Mouse (Mus musculus) layer of hippocampus, postnatal 10 days (tissue): Measurements from ENCODE around the gene Rad18. TPM values are rescaled to one million over a fixed set of nuclear protein-coding genes. Genes with fewer than 3 reads are reported as not detected.

Source experiments
- DNase-seq, 2 experiments: peaks; one replicate each; pipeline ENCODE4 v3.0.0; 2021; ENCODE audit warnings: low spot score in 2 of 2
- total RNA-seq, 2 experiments: library from RNA; stranded (reverse); gene quantifications; 2 replicates each; pipeline ENCODE4 v1.2.3; 2021

Rad18 gene
- total RNA-seq, 2 experiments from 2014 or later = 9.3 to 10.7 TPM

- no peak for DNase-seq
These were observed 10.0 kb downstream of the Rad18 start for GRCm38 (mm10) chr6:112686485-112686884.

DNA sequence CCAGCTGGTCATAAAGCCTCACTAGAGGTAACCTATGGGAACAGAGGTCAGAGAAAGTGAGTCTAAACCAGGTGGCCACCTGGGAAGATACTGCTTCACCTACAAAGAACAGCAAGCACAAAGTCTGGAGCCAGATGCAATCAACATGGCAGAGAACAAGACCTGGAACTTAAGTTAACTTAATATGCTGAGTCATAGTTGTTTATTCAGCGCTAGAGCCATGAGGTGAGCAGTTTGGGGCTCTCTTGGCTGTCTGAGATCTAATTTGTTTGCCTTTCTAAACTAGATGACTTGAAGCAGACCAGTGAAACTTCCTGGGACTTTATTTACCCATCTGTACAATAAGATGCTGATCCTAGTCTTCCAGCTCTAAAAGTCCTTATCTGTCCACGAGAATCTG, 12.4 kb downstream of the Rad18 start:
- DNase-seq = no peak

DNA sequence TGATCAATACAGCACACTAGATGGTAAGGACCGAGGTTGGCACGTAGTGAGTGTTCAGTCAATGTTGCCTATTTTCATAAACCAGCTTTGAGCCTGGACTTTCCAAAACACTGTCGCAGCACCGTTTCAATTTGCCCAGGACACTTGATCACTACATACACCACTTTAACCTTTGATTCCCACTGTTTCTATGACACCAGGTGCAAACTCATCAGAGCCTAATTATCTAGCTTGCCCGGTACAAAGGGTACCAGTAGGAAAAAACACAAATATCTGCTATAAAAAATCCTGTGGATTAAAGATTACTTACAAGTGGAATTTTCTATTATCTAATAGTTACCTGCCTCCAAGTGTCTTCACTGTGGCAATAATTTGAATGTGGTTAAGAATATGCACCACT, 64.4 kb downstream of the Rad18 start:
- DNase-seq = no peak

GRCm38 (mm10) chr6:112630291-112630690, 66.2 kb downstream of the Rad18 start:
- no peak for DNase-seq

- no peak for DNase-seq
These were observed 68.2 kb downstream of the Rad18 start for GRCm38 (mm10) chr6:112628301-112628700.

GRCm38 (mm10) chr6:112622321-112622720, 74.2 kb downstream of the Rad18 start:
- no peak for DNase-seq

- no peak for DNase-seq
These were observed 76.5 kb downstream of the Rad18 start for GRCm38 (mm10) chr6:112620027-112620426.

- DNase-seq = no peak
These were observed 78.7 kb downstream of the Rad18 start for GRCm38 (mm10) chr6:112617728-112618318.

DNA sequence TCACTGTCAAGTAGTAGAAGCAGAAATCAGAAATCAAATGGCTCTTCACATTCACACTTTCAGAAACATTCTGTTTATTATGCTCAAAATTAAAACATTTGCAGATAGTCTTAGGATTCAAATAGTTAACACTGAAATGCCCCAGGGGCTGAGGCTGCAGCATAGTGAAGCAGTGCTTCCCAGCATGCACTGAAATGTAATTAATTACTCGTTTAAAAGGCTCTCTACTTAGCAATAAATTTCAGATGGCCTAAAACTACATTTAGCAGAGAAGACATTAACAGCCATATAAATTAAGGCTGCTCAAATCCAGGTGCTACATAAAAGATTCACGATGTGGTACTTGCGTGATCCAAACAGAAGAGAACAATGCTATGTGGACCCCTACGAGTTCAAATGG, 87.5 kb downstream of the Rad18 start:
- no peak for DNase-seq

DNA sequence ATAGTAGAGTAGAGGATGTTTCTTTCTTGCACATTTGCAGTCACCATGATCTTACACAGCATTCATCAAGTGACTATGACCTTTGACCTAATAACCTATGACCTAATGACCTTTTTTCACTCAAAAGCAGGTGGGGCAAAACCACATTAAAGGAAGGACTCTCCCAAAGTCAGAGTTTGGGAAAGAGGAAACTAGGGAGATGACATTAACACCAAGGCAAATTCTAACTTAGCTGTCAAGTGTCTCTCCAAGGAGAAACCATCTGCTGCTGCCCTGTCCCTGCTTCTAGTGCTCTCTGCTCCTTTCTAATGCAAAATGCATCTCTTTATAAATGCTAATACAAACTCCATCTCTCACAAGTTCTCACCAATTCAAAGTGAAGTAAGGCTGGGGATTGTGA, 92.6 kb downstream of the Rad18 start:
- DNase-seq = no peak

GRCm38 (mm10) chr6:112594971-112595370, 101.5 kb downstream of the Rad18 start:
- DNase-seq = no peak

GRCm38 (mm10) chr6:112587912-112588311, 108.6 kb downstream of the Rad18 start:
- no peak for DNase-seq

- no peak for DNase-seq
These were observed 109.5 kb downstream of the Rad18 start for GRCm38 (mm10) chr6:112586999-112587398.

DNA sequence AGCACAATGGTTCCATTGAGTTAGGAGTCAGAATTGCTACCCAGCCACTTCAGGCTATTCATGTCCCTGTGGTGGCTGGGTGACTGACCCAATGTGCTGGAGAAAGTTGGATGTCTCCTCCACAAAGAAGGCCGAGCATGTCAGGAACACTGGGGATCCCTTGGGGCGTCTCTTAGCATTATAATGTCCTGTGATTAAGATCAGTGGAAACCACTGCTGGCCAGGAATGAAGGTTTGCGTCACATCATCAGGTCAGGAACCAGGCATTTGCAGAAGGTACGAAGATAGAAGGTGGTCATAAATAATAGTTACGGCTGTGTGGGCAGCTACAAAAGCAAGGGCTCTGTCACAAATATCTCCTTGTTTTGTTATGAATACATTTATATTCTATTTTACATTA, 111.5 kb downstream of the Rad18 start:
- no peak for DNase-seq

GRCm38 (mm10) chr6:112582022-112582421, 114.5 kb downstream of the Rad18 start:
- DNase-seq = no peak

GRCm38 (mm10) chr6:112577198-112577597, 119.3 kb downstream of the Rad18 start:
- DNase-seq = peak in 1 of 2 experiments; percentile 8

- DNase-seq = no peak
These were observed 121.9 kb downstream of the Rad18 start for GRCm38 (mm10) chr6:112574558-112574957.

- no peak for DNase-seq
These were observed 126.1 kb downstream of the Rad18 start for GRCm38 (mm10) chr6:112570413-112570812.

Other genes starting within 250 kb of the Rad18 start
- gene Cav3, start 237.2 kb downstream of the Rad18 start, total RNA-seq = under 1 TPM; 0.38 to 0.94 TPM
- gene Oxtr, start 206.7 kb downstream of the Rad18 start, total RNA-seq = 1 to 10 TPM; 7.4 to 8.5 TPM